Mouse (Mus musculus) CD4-positive helper T cell, adult 2 months (primary cell): ENCODE measurements around the gene Hils1.
A peak's percentile ranks its signal among the peaks of the same experiment; 100 is the strongest.
"Not testable (repeated sequence)": the region's sequence is repeated elsewhere in the genome, so short reads cannot be mapped to it uniquely, and the experiment has no call there.

Experiments
- DNase-seq: peaks from one replicate; pipeline ENCODE4 v3.0.0-alpha.2; 2012; ENCODE audit warnings: low read depth, missing footprints, low spot score

The Hils1 gene

GRCm38 (mm10) chr11:95004136-95004936 is 36.9 kb downstream of the Hils1 start:
- DNase-seq: no peak

GRCm38 (mm10) chr11:95004937-95005198 is 37.5 kb downstream of the Hils1 start:
- no peak for DNase-seq

GRCm38 (mm10) chr11:95006038-95006437 is 38.6 kb downstream of the Hils1 start:
- DNase-seq: no peak

GRCm38 (mm10) chr11:95006525-95007219 is 39.3 kb downstream of the Hils1 start:
- peak; percentile 79 for DNase-seq

DNA sequence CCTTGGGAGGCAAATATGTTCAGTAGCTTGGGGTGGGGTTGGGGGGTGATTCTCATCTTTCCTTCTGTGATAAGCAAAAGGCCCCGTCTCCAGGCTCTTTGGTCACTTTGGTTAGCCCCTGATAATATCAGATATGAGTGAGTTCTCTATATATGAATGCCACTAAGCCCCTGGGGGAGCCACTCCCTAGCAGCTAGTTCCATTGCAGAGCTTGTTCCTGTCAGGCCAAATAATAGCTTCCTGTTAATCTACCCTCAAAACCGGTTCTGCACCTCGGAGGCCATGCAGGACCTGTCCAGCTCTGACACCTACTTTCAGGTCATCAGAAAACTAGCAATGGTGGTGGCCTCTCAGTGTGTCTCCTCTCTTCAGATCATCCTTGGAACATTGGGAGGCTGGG is 40.0 kb downstream of the Hils1 start:
- no peak for DNase-seq

- no peak for DNase-seq
Measured at GRCm38 (mm10) chr11:95008661-95009628, 41.6 kb downstream of the Hils1 start.

- peak; percentile 44 for DNase-seq
Measured at GRCm38 (mm10) chr11:95009629-95010014, 42.2 kb downstream of the Hils1 start, which contains the start of gene Samd14. TSS of gene Samd14 (plus strand) at chr11:95009879.

- no peak for DNase-seq
Measured at GRCm38 (mm10) chr11:95010141-95010739, 42.8 kb downstream of the Hils1 start.

GRCm38 (mm10) chr11:95010841-95011403 is 43.5 kb downstream of the Hils1 start:
- not testable (repeated sequence) for DNase-seq

DNA sequence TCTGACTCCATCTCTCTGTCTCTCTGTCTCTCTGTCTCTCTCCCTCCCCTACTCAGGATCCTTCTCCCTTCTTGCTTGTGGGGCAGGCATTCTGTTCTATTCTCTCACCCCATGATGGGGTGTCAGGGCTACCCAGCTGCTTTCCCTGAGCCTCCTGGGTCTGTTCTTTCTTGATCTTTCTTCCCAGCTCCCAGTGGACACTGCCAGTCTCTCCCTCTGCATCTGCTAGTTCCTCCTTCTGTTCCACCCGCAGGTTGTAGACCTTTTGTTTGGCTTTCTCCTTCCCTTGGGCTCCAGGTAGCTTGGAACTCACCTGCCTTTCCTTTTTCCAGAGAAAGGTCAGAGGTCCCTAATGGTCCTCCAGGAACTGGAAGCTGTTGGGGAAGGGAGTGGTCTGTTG is 44.0 kb downstream of the Hils1 start:
- no peak for DNase-seq

DNA sequence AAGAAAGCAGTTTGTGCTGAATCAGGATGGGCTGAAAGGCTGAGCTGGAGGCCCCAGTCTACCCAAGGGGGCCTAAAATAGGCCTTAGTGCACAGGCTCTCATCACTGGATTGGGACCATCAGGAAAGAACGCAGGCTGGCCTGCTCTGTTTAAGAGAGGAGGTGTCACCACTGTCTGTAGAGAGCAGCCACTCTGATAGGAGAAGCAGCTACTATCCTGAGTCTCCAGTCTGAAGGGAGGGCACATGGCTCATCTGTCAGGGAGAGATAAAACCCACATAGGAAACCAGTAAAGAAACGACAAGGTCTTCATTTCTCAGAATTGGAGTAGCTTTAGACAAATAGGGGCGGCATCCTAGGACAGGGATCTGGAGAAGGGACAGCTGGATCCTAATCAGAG is 44.7 kb downstream of the Hils1 start:
- DNase-seq: no peak

- DNase-seq: no peak
Measured at GRCm38 (mm10) chr11:95012487-95012886, 45.1 kb downstream of the Hils1 start.

DNA sequence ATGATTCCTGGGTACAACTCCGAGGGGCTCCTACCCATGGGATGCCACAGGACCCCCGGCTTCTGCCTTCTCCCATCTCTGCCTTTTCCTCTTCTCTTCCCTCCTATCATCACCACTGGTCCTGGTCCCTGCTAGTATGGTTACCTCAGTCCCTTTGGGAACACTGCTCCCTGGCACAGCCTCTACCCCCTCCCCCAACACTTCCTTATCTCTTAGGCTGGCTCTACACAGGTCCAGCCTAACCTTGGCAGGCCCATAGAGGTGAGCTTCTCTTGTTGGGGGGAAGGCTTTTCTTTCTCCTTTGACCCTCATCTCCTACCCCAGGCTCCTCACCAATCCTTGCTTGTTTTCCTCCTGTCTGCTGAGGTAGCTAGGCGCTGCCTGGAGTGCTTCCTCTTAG is 48.1 kb downstream of the Hils1 start:
- no peak for DNase-seq
